Mouse (Mus musculus) monocyte, adult 5-6 weeks (primary cell): ENCODE measurements around the gene Ypel1. TPM values are rescaled to one million over a fixed set of nuclear protein-coding genes. Genes with fewer than 3 reads are reported as not detected.
A peak's percentile ranks its signal among the peaks of the same experiment; 100 is the strongest.

ENCODE experiments used
- ATAC-seq: fragments of 153-309, 156-312 bp; replicated peaks from 2 replicates; pipeline ENCODE4 v1.8.0; 2017; ENCODE audit warnings: mild to moderate bottlenecking; ENCODE audit not compliant: low TSS enrichment, insufficient number of reproducible peaks, severe bottlenecking, poor library complexity, low FRiP score
- total RNA-seq: library from RNA; stranded (forward); fragments of 200-1000, 200-491, 200-594 nt; gene quantifications from 3 replicates; pipeline ENCODE4 v1.2.3, GENCODE M21; 2017

Gene Ypel1
- 1.1 to 10.3 TPM (median 3.9 TPM) in 3 replicates for total RNA-seq

DNA sequence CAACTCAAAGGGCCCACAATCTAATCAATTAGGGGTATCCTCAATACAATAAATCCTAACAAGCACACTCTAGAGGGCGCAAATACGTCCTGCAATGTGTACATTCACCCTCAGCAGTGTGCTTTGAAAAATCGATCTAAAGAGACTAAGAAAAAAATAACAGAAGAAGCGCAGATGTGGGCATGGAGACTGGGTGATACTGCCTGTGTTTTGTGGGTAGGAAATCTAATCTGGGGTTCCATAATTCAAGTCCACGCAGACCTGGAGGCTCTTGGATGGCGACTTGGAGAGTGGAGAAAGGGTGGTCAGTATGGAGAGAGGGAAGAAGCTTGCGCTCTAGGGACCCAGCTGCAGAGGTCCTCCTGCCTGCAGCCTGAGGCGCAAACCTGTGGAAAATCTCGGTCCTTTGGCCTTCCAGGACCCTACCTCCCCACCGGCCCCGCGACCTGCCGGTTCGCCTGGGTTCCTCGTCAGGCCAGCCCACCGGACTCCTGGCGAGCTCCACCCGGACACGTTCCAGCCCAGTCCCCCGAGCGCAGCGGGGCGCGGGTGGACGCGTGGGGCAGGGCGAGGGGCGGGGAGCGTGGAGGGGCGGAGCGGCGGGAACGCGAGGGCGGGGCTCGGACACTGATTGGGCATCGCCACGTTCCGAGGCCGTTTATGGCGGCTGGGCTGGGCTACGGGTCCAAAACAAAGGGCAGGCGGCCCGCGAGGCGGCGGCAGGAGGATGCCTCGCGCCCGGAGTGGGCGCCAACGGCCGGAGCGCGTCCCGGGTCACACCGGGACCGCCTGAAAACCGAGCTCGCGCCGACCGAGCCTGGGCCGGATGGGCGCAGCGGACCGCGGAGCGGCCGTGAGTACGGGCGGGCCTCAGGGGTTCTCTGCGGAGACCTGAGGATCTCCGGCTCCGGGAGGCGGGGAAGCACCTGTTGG, at the start of gene Ypel1:
Gene Ypel1, plus strand, starts transcription at position 186 of the 933 bp plus-strand sequence.
- ATAC-seq = peak; percentile 73

DNA sequence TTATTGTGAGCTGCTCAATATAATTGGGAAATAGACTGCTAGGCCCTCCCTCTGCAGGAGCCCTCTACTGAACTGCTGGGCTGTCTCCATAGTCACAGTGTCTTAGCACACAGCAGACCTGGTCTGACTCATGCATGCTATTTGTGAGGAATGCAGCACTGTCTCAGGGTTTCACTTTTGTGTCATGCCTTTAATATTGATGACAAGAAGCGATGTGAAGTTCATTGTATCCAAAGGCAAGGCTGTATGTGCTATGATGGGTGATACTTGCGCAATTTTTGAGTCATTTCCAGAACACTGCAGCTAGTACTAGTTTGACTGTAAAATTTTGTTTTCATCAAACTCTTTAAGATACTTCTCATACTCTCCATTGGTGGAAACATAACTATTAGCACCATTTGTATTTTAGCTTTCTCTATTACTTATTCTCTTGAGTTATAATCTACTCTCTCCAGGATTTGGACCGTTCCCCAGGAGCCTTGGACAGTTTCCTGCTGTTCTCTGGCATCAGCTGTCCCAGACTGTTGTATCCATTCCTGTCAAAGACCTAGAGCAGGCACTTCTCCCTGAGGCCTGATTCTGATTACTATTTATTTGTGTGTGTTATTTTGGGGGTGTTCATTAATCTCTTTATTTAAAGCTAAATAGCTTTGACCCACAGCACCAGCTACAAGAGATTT, 44.9 kb upstream of the Ypel1 start:
- no peak for ATAC-seq

DNA sequence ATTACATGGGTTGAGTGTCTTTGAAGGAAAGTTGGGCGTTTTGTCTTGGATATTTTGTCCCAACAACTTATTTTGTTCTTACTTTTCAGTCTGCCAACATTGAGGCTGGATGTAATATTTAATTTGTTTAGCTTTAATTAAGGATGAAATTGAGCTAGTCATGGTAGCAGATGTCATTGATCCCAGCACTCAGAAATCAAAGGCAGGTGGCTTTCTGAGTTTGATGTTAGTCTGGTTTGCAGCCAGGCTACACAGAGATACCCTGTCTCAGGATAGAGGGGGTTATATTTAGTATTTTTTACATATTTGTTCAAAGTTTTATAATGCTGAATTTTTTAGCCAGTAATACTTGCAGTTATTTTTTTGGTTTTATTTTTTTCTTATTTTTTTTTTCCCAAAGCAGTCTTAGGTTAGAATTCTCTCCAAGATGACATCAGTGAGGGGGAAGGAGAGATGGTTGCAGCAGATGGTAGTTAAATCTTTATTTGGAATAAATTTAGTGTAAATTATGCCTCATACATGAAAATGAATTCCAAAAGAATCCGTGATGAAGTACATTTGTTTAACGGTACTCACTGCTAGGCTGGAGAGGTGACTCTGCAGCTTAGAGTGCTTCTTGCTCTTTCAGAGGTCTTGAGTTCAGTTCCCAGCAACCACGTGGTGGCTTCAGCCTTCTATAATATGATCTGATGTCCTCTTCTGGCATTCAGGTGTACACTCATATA, 39.4 kb upstream of the Ypel1 start:
- ATAC-seq = no peak

DNA sequence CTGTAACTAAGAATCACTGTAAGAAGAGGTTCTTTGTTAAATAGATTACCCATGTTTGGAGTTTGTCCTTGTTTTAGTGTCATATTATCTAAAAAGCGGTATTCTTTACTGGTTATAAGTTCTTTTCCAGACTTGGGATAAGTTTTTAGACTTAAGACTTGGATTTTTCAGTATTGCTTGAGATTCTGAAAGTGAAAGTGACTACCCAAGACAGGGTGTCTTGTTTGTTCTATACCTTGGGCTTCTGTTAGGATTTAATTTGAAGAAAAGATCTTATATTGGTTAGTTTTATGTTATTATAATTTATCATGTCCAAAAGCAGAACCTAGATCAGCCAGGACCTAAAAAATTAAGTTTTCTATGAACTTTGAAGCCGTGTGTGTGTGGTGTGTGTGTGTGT, 35.7 kb upstream of the Ypel1 start:
- no peak for ATAC-seq

DNA sequence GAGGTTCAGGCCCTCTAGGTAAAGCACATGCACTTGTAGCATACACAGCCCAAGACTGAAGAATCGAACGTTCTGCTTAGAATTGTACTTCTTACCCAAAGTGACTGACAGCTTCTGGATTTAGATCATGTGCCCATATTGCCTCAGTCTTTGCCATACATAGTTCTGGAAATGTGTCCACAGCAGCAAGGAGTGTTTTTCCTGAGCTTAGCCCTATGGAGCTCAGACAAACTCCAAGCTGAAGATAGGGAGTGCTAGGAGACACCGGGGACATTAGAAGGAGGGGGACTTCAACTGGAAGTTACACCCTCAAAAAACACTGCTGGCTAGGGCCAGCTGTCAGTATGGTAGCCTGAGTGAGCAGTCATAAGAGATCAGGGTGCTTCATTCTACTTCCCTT, 28.8 kb upstream of the Ypel1 start:
- no peak for ATAC-seq

DNA sequence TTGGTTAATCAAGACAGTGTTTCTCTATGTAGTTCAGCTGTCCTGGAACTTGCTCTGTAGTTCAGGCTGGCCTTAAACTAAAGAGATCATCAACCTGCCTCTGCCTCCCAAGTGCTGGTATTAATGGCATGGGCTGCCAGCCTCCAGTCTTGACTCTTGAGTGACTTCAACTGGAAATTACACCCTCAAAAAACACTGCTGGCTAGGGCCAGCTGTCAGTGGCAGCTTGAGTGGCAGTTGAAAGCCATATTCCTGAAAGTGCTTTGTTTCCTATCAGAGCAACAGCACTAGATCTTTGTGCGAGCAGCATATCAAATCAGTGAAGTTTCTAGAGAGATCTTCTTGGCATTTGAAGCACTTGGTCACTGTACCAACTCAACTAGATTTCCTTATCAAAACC, 28.1 kb upstream of the Ypel1 start:
- ATAC-seq = no peak

DNA sequence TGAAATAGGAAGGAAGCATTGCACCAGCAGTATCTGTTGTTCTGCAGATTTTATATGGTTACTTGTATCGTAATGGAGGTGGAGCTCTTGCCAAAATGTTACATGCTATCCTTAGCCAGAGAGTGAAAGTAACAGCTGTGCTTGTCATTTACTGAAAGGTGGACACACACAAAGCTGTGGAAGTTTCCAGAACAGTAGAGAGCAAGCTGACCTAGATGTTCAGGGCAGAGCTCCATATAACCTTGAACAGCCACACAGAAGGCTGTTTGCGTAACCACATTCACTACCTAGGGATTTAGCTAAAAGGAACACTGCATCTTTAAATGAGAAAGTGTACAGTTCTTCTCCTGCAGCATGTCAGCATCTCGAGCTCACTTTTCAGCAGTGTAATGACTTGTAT, 25.2 kb upstream of the Ypel1 start:
- ATAC-seq = no peak

DNA sequence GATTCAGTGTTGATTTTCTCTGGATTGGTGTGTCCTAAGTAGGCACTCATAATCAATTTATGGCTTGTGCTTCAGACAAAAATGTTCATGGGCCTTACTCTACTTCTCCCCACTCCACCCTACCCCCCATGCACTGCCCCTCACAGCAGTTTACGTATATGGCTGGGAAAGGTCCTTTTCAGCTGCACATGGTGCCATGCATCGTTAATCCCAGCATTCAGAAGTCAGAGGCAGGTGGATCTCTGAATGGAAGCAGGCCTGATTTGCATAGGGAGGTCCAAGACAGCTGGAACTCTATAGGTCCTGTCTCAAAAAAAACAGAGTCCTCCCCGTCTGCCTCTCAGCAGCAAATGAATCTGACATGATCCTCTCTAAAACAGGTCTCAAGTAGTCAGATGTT, 24.2 kb upstream of the Ypel1 start:
- no peak for ATAC-seq

DNA sequence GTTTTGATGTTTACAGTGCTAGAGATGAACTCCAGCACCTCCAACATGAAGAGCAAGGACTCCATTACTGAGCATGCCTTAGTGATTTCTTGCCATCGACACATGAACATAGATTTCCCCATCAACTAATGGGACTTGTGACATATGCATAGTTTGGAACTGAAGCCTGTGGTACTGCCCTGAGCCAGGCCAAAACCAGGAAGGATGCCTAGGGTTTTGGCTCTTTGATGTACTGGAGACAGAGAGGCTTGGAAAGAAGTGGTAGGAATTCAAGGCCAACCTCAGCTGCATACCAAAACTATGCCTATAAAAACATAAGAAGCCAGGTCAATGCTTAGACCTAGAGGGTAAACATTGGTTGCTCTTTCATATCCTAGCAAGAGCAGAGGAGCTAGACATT, 19.6 kb upstream of the Ypel1 start:
- ATAC-seq = no peak

DNA sequence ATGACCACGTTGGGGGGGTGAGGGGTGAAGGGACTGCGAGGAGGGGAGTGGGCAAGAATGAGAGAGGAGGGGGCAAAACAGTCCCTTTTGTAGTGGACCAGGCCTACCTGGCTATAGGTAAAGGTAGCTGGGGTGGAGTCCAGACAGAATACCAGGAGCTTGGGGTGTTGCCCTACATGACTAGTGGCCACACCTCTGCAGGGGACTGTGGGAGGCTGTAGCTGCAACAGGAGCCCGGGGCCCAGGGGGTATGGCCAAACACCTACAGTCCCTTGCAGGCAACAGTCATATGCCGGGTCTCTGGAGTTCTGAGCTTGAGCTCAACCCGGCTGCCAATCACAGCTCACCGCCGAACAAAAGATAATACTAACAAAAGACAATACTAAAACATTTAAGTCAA, 17.4 kb upstream of the Ypel1 start:
- ATAC-seq = no peak

DNA sequence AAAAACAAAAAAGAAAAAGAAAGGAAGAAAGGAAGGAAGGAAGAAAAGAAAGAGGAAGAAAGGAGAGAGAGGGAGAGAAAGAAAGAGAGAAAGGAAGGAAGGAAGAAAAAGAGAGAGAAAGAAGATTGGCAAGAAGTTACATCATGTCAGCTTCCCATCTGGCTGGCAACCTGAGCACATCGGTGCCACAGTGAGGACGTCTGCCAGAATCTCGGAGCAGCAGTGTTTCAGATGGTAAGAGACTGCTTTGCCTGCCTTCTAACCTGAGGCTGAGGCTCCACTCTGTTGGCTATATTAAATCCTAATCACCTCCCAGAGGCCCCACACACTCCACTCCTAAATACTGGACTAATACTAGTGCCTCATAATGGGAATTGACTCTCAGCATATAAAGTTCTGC, 15.6 kb upstream of the Ypel1 start:
- ATAC-seq = no peak

DNA sequence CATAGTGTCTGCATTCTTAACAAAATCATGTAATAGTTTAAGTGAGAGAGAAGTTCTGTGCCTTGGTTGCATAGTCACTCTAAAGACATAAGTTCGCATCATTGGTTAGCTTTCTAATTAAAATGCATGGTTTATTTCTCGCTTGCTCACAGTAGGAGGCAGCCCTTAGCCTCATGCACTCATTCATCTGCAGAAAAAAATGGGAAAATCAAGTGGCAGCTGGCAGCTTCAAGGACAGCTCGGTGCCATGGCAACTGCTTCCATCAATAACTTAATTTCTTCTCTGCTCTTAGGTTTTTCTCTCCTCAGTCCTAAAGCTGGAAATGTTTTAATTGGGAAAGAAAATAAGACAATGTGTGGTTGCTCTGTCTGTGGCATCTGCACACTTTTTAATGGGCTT, 13.9 kb upstream of the Ypel1 start:
- no peak for ATAC-seq

DNA sequence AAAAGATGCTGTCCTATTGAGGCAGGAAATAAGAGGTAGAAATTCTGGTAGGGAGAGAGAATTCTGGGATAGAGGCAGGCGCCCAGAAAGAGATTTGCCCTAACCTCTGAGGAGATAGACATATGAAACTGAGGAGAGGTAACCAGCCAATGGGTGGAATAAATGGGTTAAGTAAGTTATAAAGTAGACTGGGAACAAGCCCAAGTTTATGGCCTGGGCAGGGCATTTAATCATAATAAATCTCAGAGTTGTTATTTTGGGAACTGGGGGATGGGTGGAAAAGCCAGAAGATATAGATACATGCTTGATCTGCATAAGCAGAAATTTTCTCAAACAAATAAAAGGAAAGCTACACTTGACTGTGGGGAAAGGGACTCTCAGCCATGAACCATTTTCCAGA, 7.2 kb upstream of the Ypel1 start:
- no peak for ATAC-seq

DNA sequence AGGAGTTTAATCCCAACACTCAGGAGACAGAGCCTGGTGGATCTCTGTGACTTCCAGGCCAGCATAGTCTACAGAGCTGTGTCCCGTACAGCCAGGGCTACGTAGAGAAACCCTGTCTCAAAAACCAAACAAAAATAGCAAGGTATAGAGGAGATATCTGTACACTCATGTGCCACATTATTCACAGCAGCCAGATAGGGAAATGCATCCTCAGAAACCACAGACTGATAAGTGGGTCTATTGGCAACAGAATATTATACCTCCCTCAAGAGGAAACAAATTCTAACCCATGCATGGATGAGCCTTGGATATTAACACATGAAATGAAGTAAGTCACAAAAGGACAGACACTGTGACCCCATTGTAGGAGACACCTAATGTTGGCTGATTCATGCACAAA, 1.9 kb upstream of the Ypel1 start:
- ATAC-seq = no peak

DNA sequence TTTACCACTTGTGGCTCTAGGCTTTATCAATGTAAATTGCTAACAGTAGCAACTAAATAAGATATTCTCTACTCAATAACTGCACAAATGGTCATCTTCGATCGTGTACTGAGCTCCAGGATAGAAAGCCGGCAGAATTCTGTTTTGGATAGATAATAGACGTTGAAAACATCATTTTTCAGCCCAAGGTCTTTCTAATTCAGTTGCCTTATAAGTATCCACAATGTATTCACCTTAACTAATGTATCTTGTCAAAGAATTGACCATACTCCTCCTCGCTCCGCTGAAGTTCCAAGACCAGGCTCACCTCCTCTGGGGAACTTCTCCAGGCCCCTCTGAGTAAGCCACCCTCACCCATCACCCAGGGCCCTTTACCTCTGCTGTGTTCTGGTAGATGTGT, 1.2 kb downstream of the Ypel1 start:
- ATAC-seq = no peak

DNA sequence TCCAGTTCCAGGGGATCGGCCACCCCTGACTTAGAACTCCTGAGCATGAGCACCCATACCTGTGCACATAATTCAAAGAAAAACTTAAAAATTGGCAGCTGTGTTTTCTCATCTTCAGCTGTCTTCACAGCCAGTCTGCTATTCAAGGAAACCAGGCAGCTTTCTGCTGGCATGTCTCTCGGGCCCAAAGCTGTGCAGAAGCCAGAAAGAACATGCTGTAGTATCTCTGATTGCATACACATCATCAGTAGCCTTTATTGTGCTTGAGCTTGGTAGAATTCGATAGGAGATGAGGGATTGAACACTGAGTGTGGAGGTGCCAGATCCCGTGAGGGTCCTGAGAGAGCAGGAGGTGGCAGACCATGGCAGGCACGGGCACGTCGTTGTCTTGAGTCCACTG, 3.5 kb downstream of the Ypel1 start:
- no peak for ATAC-seq

DNA sequence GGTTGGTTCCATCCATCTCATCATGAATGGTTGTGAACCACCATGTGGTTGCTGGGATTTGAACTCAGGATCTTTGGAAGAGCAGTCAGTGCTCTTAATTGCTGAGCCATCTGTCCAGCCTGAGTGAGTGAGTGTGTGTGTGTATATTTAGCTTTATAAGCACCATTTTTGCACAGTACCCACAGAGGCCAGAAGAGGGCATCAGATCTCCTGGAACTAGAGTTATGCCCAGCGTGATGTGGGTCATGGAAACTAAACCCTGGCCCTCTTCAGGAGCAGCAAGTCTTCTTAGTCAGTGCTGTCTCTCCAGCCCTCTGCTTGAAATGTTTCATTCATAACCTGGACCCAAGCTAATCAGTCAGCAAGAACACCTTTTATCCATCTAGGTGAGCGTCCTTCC, 6.8 kb downstream of the Ypel1 start:
- ATAC-seq = no peak

DNA sequence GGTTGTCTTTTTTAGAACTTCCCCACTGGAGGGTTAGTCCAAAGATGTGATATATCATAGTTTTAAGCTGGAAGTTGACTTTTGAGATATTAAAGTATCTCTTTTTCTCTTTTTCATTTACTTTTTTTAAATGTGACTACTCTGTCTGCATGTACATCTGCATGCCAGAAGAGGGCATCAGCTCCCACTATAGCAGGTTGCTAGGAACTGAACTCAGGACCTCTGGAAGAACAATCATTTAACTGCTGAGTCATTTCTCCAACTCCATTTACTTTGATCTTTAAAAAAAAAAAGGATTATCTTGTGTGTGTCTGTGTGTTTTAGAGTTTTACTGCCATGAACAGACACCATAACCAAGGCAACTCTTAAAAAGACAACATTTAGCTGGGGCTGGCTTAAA, 7.4 kb downstream of the Ypel1 start:
- no peak for ATAC-seq

DNA sequence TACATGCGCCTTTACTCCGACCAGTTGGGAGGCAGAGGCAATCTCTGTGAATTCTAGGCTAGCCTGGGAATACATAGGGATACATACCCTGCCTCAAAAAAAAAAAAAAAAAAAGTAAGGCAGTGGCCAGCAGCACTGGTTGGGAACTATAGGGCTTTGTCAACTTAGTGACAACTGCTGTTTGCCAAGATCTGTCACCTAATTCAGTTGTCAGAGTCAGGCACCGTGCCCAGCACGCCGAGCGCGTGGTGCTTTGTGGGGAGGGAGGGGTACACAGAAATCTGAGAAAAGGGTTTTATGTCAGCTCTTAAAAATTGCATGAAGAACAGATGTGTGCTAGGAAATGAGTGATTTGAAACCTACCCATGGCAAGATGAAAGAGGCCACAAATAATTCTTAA, 8.6 kb downstream of the Ypel1 start:
- ATAC-seq = no peak
